Mouse (Mus musculus) CH12.LX (cell line): ENCODE results near the gene Brip1. TPM values are rescaled to one million over a fixed set of nuclear protein-coding genes. Genes with fewer than 3 reads are reported as not detected.

ENCODE experiments used
- DNase-seq: peaks from one replicate; pipeline ENCODE4 v3.0.0-alpha.2; 2013; ENCODE audit errors: extremely low read depth
- H3K27ac ChIP-seq: 2 replicates; pipeline ENCODE4 v1.5.1; 2012; ENCODE audit warnings: low read depth, mild to moderate bottlenecking, control low read depth, moderate library complexity; ENCODE audit not compliant: insufficient read depth
- H3K27me3 ChIP-seq: replicated peaks from 2 replicates; pipeline ENCODE3; 2012; ENCODE audit warnings: inconsistent platforms
- H3K36me3 ChIP-seq, 2 experiments: replicated peaks in 1 of 2; 2 replicates each; pipeline versions ENCODE3 to v1.6.1; 2012; ENCODE audit warnings: inconsistent platforms in 1 of 2, low read length in 1 of 2, mild to moderate bottlenecking in 1 of 2, mixed read lengths in 1 of 2, moderate library complexity in 1 of 2; ENCODE audit not compliant: control insufficient read depth in 1 of 2, insufficient read depth in 1 of 2
- H3K4me1 ChIP-seq, 2 experiments: 2 replicates each; pipeline ENCODE4 v1.6.1; 2012; ENCODE audit warnings: inconsistent platforms in 1 of 2, moderate library complexity in 1 of 2; ENCODE audit not compliant: insufficient read depth in 2 of 2, control insufficient read depth in 1 of 2
- H3K4me2 ChIP-seq: 2 replicates; pipeline ENCODE4 v1.6.1; 2012; ENCODE audit warnings: low read depth, mild to moderate bottlenecking, control low read depth; ENCODE audit not compliant: poor library complexity, insufficient read depth, severe bottlenecking
- H3K4me3 ChIP-seq, 3 experiments: fragments of 150-350 bp in 1 of 3; sonication (generic) in 1 of 3; replicated peaks in 1 of 3; 2 replicates each; pipeline versions ENCODE3 to v1.5.1; 2011 to 2012; ENCODE audit warnings: low read depth in 2 of 3, low read length in 2 of 3, mild to moderate bottlenecking in 2 of 3, moderate library complexity in 2 of 3, control low read depth in 1 of 3, improper control_type of control experiment in 1 of 3, inconsistent platforms in 1 of 3, mixed read lengths in 1 of 3; ENCODE audit not compliant: poor library complexity in 1 of 3
- H3K79me2 ChIP-seq: replicated peaks from 2 replicates; pipeline ENCODE4 v1.6.1; 2012; ENCODE audit warnings: mild to moderate bottlenecking, moderate library complexity; ENCODE audit not compliant: control insufficient read depth, poor library complexity, insufficient read depth, severe bottlenecking; ENCODE audit errors: extremely low read depth
- H3K9ac ChIP-seq: 2 replicates; pipeline ENCODE4 v1.6.1; 2012; ENCODE audit warnings: low read depth, mild to moderate bottlenecking, control low read depth, moderate library complexity; ENCODE audit not compliant: insufficient read depth
- H3K9me3 ChIP-seq: replicated peaks from 2 replicates; pipeline ENCODE3; 2012; ENCODE audit warnings: low read length, inconsistent platforms, mixed read lengths
- CHD2 ChIP-seq: IDR thresholded peaks from 2 replicates; pipeline ENCODE4 v1.6.1; 2011; ENCODE audit warnings: low read length, improper control_type of control experiment
- CTCF ChIP-seq, 2 experiments: IDR thresholded peaks in 1 of 2; conservative IDR thresholded peaks in 1 of 2; 2 replicates each; pipeline ENCODE4 v1.5.1; 2011 to 2012; ENCODE audit warnings: low read depth in 2 of 2, low read length in 2 of 2, improper control_type of control experiment in 1 of 2, inconsistent platforms in 1 of 2, mild to moderate bottlenecking in 1 of 2, moderate library complexity in 1 of 2
- HCFC1 ChIP-seq: IDR thresholded peaks from 2 replicates; pipeline ENCODE4 v1.6.1; 2012; ENCODE audit warnings: low read depth, mild to moderate bottlenecking, inconsistent platforms, low read length, improper control_type of control experiment
- JUND ChIP-seq: conservative IDR thresholded peaks from 2 replicates; pipeline ENCODE4 v1.6.1; 2011; ENCODE audit warnings: low read depth, low read length, improper control_type of control experiment
- MAFK ChIP-seq: IDR thresholded peaks from 2 replicates; pipeline ENCODE4 v1.6.1; 2011; ENCODE audit warnings: low read length, improper control_type of control experiment; ENCODE audit not compliant: insufficient replicate concordance
- MAX ChIP-seq: IDR thresholded peaks from 2 replicates; pipeline ENCODE4 v1.6.1; 2011; ENCODE audit warnings: low read length, improper control_type of control experiment
- MAZ ChIP-seq: IDR thresholded peaks from 2 replicates; pipeline ENCODE4 v1.6.1; 2012; ENCODE audit warnings: low read depth, mild to moderate bottlenecking, inconsistent platforms, low read length, improper control_type of control experiment, moderate library complexity
- MXI1 ChIP-seq: IDR thresholded peaks from 2 replicates; pipeline ENCODE4 v1.6.1; 2011; ENCODE audit warnings: mild to moderate bottlenecking, low read depth, low read length, improper control_type of control experiment
- NRF1 ChIP-seq: IDR thresholded peaks from 2 replicates; pipeline ENCODE4 v1.6.1; 2014; ENCODE audit warnings: low read depth, mild to moderate bottlenecking, inconsistent platforms, low read length, improper control_type of control experiment, moderate library complexity
- POLR2AphosphoS2 ChIP-seq: IDR thresholded peaks from 2 replicates; pipeline ENCODE4 v1.6.1; 2011; ENCODE audit warnings: low read depth, low read length, improper control_type of control experiment
- RAD21 ChIP-seq: IDR thresholded peaks from 2 replicates; pipeline ENCODE4 v1.6.1; 2011; ENCODE audit warnings: low read depth, mild to moderate bottlenecking, low read length, improper control_type of control experiment, moderate library complexity
- SIN3A ChIP-seq: IDR thresholded peaks from 2 replicates; pipeline ENCODE4 v1.6.1; 2012; ENCODE audit warnings: low read length, improper control_type of control experiment, inconsistent platforms
- USF1 ChIP-seq: IDR thresholded peaks from 2 replicates; pipeline ENCODE4 v1.6.1; 2014; ENCODE audit warnings: low read depth, mild to moderate bottlenecking, inconsistent platforms, low read length, improper control_type of control experiment
- ZC3H11A ChIP-seq: IDR thresholded peaks from 2 replicates; pipeline ENCODE4 v1.6.1; 2012; ENCODE audit warnings: low read depth, mild to moderate bottlenecking, inconsistent platforms, low read length, improper control_type of control experiment
- dilution Hi-C: fragments of 300-500 bp; cut with MboI; formaldehyde crosslinking; loops from 2 replicates; pipeline ENCODE4 v1.14.3; 2020; ENCODE audit warnings: low sequenced_read_pairs; ENCODE audit not compliant: extremely low pct_unique_long_range_greater_than_20kb, extremely low pct_ligation_motif_present
- in situ Hi-C: fragments of 300-500 bp; cut with MboI; formaldehyde crosslinking; loops from 3 replicates; pipeline ENCODE4 v1.14.3; 2019; ENCODE audit warnings: low sequenced_read_pairs, low pct_ligation_motif_present, low pct_unique_long_range_greater_than_20kb, mixed read lengths
- polyA plus RNA-seq: library from polyadenylated mRNA; unstranded; fragments of >175 nt; gene quantifications from 2 replicates; pipeline ENCODE4 v1.2.1, GENCODE M21; 2012; ENCODE audit warnings: low read depth; ENCODE audit not compliant: insufficient read length
- total RNA-seq, 2 experiments: library from RNA; depleted of rRNA; stranded (reverse); fragments of 300-350 nt in 1 of 2; fragments of >200 nt in 1 of 2; gene quantifications; 2 replicates each; pipeline ENCODE4 v1.2.3; 2012 to 2014

Gene Brip1
- total and polyA plus RNA-seq, 3 experiments = 21.1 to 26.1 (median 24.9) TPM

DNA sequence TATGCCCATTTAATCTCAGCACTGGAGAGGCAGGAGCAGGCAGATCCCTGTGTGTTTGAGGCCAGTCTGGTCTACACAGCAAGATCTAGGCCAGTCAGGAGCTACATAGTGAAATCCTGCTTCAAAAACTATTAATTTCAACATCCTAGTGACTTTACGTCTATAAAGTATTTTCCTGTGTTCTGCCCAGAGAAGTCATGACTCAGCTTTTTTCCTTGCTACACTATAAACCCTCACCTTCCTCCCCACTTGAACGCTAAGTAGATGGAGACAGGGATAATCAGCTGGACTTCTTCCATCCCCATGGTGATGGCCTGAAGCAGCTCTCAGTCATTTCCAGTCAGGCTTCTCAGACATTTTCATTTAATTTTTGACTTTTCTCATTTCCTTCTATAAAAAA, 187.9 kb downstream of the Brip1 start:
- H3K4me1 ChIP-seq = no peaks in the 10 kb centered on the region
- H3K4me3 ChIP-seq = no peak overlapping the region
- DNase-seq = no peak
- H3K9ac ChIP-seq = no peak overlapping the region
- TF ChIP-seq MAFK = peak; percentile 84
- TF ChIP-seq CTCF (conservative IDR thresholded peaks at IDR 0.05 in 1 of 2, IDR thresholded peaks at IDR 0.05 in 1 of 2; ENCODE audit: low read depth in 2 of 2, low read length in 2 of 2) = no peak
- TF ChIP-seq, all 38 proteins: peak for 1
- Histone ChIP-seq H3K27me3 (no peaks in the 10 kb centered on the region), H3K9me3 (no peaks in the 10 kb centered on the region), H3K36me3 (no peaks in the 10 kb centered on the region), H3K4me2 (no peak overlapping the region), H3K27ac (no peak overlapping the region), H3K79me2 (no peaks in the 10 kb centered on the region)
- dilution Hi-C loops (no loop called here), in situ Hi-C loops (no loop called here)

DNA sequence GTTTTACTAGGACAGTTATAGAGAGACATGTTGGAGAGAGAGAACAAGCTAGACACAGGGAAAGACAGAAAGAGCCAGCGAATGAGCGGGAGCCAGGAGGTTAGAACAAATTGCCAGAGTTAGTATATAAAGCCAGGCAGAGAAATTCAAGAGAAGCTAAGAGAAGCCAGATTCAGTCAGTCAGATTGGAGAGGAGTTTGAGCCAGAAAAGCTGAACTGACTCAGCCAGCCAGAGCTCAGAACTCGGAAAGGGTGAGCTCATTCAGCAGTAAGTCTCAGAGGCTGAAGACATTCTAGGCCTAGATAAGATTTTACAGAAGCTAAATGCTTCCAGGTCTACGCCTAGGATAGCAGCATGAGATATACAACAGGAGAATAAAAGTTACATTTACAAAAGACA, 190.5 kb downstream of the Brip1 start:
- in situ Hi-C loops (no loop called here), dilution Hi-C loops (no loop called here)
- no peaks in the 10 kb centered on the region for H3K27me3 ChIP-seq
- TF ChIP-seq CTCF (conservative IDR thresholded peaks at IDR 0.05 in 1 of 2, IDR thresholded peaks at IDR 0.05 in 1 of 2; ENCODE audit: low read depth in 2 of 2, low read length in 2 of 2) = no peak
- no peak for TF ChIP-seq NRF1
- no peak for TF ChIP-seq USF1
- TF ChIP-seq SIN3A = no peak
- no peak for TF ChIP-seq MAZ
- TF ChIP-seq CHD2 = no peak
- TF ChIP-seq RAD21 = no peak
- no peak for TF ChIP-seq HCFC1
- no peak for TF ChIP-seq POLR2AphosphoS2
- no peak for TF ChIP-seq MXI1
- no peak for TF ChIP-seq ZC3H11A
- no peak for TF ChIP-seq JUND
- no peak for TF ChIP-seq MAX
- DNase-seq = no peak
- H3K4me1 ChIP-seq = peaks cover 5 to 18% of the 10 kb centered on the region in 2 experiments; a peak in 3 of 4 replicates
- no peaks in the 10 kb centered on the region for H3K36me3 ChIP-seq
- H3K27ac ChIP-seq = no peak overlapping the region
- no peak overlapping the region for H3K9ac ChIP-seq
- no peak overlapping the region for H3K4me3 ChIP-seq
- no peaks in the 10 kb centered on the region for H3K79me2 ChIP-seq
- H3K9me3 ChIP-seq = no peaks in the 10 kb centered on the region
- no peak overlapping the region for H3K4me2 ChIP-seq
